21 mouse cellular contexts compared by ENCODE assay signal in the genomic region with DNA sequence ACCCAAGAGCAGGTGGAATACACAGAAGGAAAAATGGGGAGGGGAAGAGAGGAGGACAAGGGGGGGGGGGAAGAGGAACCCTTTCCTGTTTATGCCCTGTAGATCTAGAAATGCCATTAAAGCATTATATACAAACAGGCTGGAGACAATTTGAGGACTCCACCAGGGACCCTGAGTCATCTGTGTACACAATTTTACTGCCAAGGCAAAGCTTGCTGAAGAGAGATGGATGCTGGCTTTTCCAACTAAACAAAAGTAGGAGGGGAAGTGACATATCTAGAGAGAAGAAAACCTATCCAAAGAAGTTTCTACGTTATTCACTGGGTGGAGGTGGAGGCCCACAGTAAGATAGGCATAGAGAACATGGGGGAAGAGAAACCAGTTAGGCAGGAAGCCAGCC. TPM values are rescaled to one million over a fixed set of nuclear protein-coding genes. Genes with fewer than 3 reads are reported as not detected.
DNase-seq lines count a peak whose midpoint lies in the region; ATAC-seq and TF ChIP-seq lines count a peak whose summit lies in the region.
"Had no signal": no experiment of that assay in that cellular context is flagged by ENCODE, and none has a peak within 500 bp of the region (broad histone marks: within the 10 kb centered on the region; RNA-seq: fewer than 3 reads in every experiment).

No protein-coding gene starts in this region.

- TF ChIP-seq RAD21 in CH12.LX (IDR thresholded peaks at IDR 0.05; ENCODE audit: low read depth, low read length): no peak

- no peak overlapping the region for H3K4me2 ChIP-seq in kidney, embryonic 16.5 days (replicated peaks; ENCODE audit: low read depth, low read length)
- H3K4me2 ChIP-seq in CH12.LX (ENCODE audit: insufficient read depth, low read depth, poor library complexity, severe bottlenecking): peak overlapping the region; percentile 8; the same call in 1 of the 2 replicates
- H3K4me2 ChIP-seq in liver, embryonic 16.5 days (ENCODE audit: low read depth, low read length): no peak overlapping the region
- H3K4me2 ChIP-seq: forebrain, embryonic 12.5 days; neural tube, embryonic 12.5 days had no signal

- DNase-seq in kidney, adult 2 months: no peak
- peak; percentile 70 for DNase-seq in 3T3-L1 (ENCODE audit: low read depth, low spot score)
- no peak for DNase-seq in CH12.LX (ENCODE audit: extremely low read depth)
- no peak for DNase-seq in yolk sac, embryonic 10.5 days (ENCODE audit: low spot score)
- DNase-seq: cerebellum, adult 11-12 months; gastrocnemius, postnatal 10 days; kidney, postnatal 25 days; layer of hippocampus, adult 9-11 months; right cerebral cortex, postnatal 14 days; thymus, adult 2 months had no signal

- 40% methylated on average over 1 of the region's 1 CpGs for WGBS in kidney, adult 2 months
- 40% methylated on average over 1 of the region's 1 CpGs for WGBS in kidney, embryonic 16.5 days
- WGBS in liver, embryonic 16.5 days (ENCODE audit: insufficient replicate concordance): 10% methylated on average over 1 of the region's 1 CpGs

- no peaks in the 10 kb centered on the region for H3K27me3 ChIP-seq in kidney, adult 2 months (replicated peaks; ENCODE audit: control insufficient read depth, insufficient read depth, low read length)
- no peaks in the 10 kb centered on the region for H3K27me3 ChIP-seq in kidney, embryonic 16.5 days (ENCODE audit: insufficient read depth, low read length)
- no peaks in the 10 kb centered on the region for H3K27me3 ChIP-seq in CH12.LX (replicated peaks)
- no peaks in the 10 kb centered on the region for H3K27me3 ChIP-seq in liver, embryonic 16.5 days (ENCODE audit: control insufficient read depth, insufficient read depth, low read depth, low read length)
- H3K27me3 ChIP-seq: forebrain, embryonic 12.5 days; megakaryocyte, embryonic 14.5 days; neural tube, embryonic 12.5 days had no signal

- H3K9ac ChIP-seq in kidney, embryonic 16.5 days (replicated peaks; ENCODE audit: low read length): no peak overlapping the region
- H3K9ac ChIP-seq in CH12.LX (ENCODE audit: insufficient read depth, low read depth): peak overlapping the region; percentile 13; the same call in 1 of the 2 replicates
- H3K9ac ChIP-seq in liver, embryonic 16.5 days (ENCODE audit: low read depth, low read length): no peak overlapping the region
- H3K9ac ChIP-seq: forebrain, embryonic 12.5 days; neural tube, embryonic 12.5 days had no signal

- no peak overlapping the region for H3K4me3 ChIP-seq in kidney, adult 2 months (ENCODE audit: insufficient read depth, low read depth, low read length)
- no peak overlapping the region for H3K4me3 ChIP-seq in kidney, embryonic 16.5 days (ENCODE audit: low read length)
- H3K4me3 ChIP-seq in CH12.LX (replicated peaks in 1 of 3; ENCODE audit: low read depth in 2 of 3, low read length in 2 of 3, poor library complexity in 1 of 3): no peak overlapping the region
- H3K4me3 ChIP-seq in liver, embryonic 16.5 days (ENCODE audit: low read depth, low read length): no peak overlapping the region
- H3K4me3 ChIP-seq: forebrain, embryonic 12.5 days; megakaryocyte, embryonic 14.5 days; neural tube, embryonic 12.5 days had no signal

- H3K79me2 ChIP-seq in CH12.LX (replicated peaks; ENCODE audit: control insufficient read depth, extremely low read depth, insufficient read depth, poor library complexity, severe bottlenecking): no peaks in the 10 kb centered on the region

- no peaks in the 10 kb centered on the region for H3K9me3 ChIP-seq in kidney, embryonic 16.5 days (ENCODE audit: low read length)
- no peaks in the 10 kb centered on the region for H3K9me3 ChIP-seq in CH12.LX (replicated peaks; ENCODE audit: low read length)
- H3K9me3 ChIP-seq in liver, embryonic 16.5 days (replicated peaks; ENCODE audit: control insufficient read depth, low read length): no peaks in the 10 kb centered on the region
- H3K9me3 ChIP-seq: forebrain, embryonic 12.5 days; neural tube, embryonic 12.5 days had no signal

- no peak for TF ChIP-seq POLR2A in kidney, adult 2 months (IDR thresholded peaks at IDR 0.05; ENCODE audit: low read depth, low read length)
- TF ChIP-seq POLR2A in CH12.LX (IDR thresholded peaks at IDR 0.05; ENCODE audit: low read depth, low read length): no peak

- TF ChIP-seq CTCF in kidney, adult 2 months (conservative IDR thresholded peaks at IDR 0.05; ENCODE audit: insufficient read depth, insufficient read length, low read depth, low read length): no peak
- no peak for TF ChIP-seq CTCF in CH12.LX (conservative IDR thresholded peaks at IDR 0.05 in 1 of 2, IDR thresholded peaks at IDR 0.05 in 1 of 2; ENCODE audit: low read depth in 2 of 2, low read length in 2 of 2)

- ATAC-seq in kidney, embryonic 16.5 days (ENCODE audit: low FRiP score, low TSS enrichment): no peak
- ATAC-seq in liver, embryonic 16.5 days (ENCODE audit: low read depth): no peak
- ATAC-seq in activated CD4-positive, CD25-positive, alpha-beta regulatory T cell, adult 4 months: no peak

- no peak for TF ChIP-seq EP300 in CH12.LX (IDR thresholded peaks at IDR 0.05; ENCODE audit: low read length)

- H3K36me3 ChIP-seq in kidney, adult 2 months (ENCODE audit: control insufficient read depth, insufficient read depth, low read length): peaks cover 13% of the 10 kb centered on the region
- H3K36me3 ChIP-seq in kidney, embryonic 16.5 days (ENCODE audit: insufficient read depth, low read length): peaks cover 30% of the 10 kb centered on the region
- peaks cover under 1 to 29% of the 10 kb centered on the region in 2 experiments for H3K36me3 ChIP-seq in CH12.LX (replicated peaks in 1 of 2; ENCODE audit: control insufficient read depth in 1 of 2, insufficient read depth in 1 of 2, low read length in 1 of 2)
- peaks cover 2% of the 10 kb centered on the region; the same call in 1 of the 2 replicates for H3K36me3 ChIP-seq in liver, embryonic 16.5 days (ENCODE audit: control insufficient read depth, insufficient read depth)

- in situ Hi-C loops in CH12.LX (cut with MboI; ENCODE audit: low pct_ligation_motif_present, low pct_unique_long_range_greater_than_20kb, low sequenced_read_pairs): no loop called here

- peak overlapping the region; percentile 23; the same call in 1 of the 2 replicates for H3K27ac ChIP-seq in kidney, adult 2 months (ENCODE audit: insufficient read depth, low read depth, low read length)
- H3K27ac ChIP-seq in kidney, embryonic 16.5 days (ENCODE audit: low read length): no peak overlapping the region
- no peak overlapping the region for H3K27ac ChIP-seq in CH12.LX (ENCODE audit: insufficient read depth, low read depth)
- peak overlapping the region; percentile 45 for H3K27ac ChIP-seq in liver, embryonic 16.5 days (ENCODE audit: low read length)
- H3K27ac ChIP-seq: forebrain, embryonic 12.5 days; neural tube, embryonic 12.5 days had no signal

- dilution Hi-C loops in CH12.LX (cut with MboI; ENCODE audit: extremely low pct_ligation_motif_present, extremely low pct_unique_long_range_greater_than_20kb, low sequenced_read_pairs): no loop called here

- peaks cover 4% of the 10 kb centered on the region for H3K4me1 ChIP-seq in kidney, adult 2 months (ENCODE audit: control insufficient read depth, insufficient read depth, low read length)
- H3K4me1 ChIP-seq in kidney, embryonic 16.5 days (ENCODE audit: insufficient read depth, low read length): 0 out of 2 replicates have a peak, but pooled peaks cover 5% of the 10 kb centered on the region
- peaks cover 16 to 68% of the 10 kb centered on the region in 2 experiments for H3K4me1 ChIP-seq in CH12.LX (ENCODE audit: control insufficient read depth in 1 of 2, insufficient read depth in 2 of 2)
- H3K4me1 ChIP-seq in liver, embryonic 16.5 days (ENCODE audit: control insufficient read depth, low read depth, low read length): peaks cover 8% of the 10 kb centered on the region
- H3K4me1 ChIP-seq: forebrain, embryonic 12.5 days; neural tube, embryonic 12.5 days had no signal

TF ChIP-seq in CH12.LX, 34 proteins besides CTCF, POLR2A, EP300 and RAD21 (continues in another document):
- 0 out of 2 replicates have a peak, but pooled peaks have one; percentile 30 for TF ChIP-seq IRF4 (IDR thresholded peaks at IDR 0.05; ENCODE audit: low read depth, low read length)

RNA-seq across cellular contexts. Expression of a gene that starts 10.5 kb away (rescaled TPM):
- 509 and 544 TPM in 2 replicates for polyA plus RNA-seq in kidney, adult 2 months (2012; rRNA removed)
- 194 and 227 TPM in 2 replicates for polyA plus RNA-seq in kidney, embryonic 16.5 days (2015; fragmentation: Nextera tagmentation; extraction: Ambion mirVana)
- total RNA-seq in CH12.LX (2012; rRNA removed): 24.9 and 27.2 TPM in 2 replicates
- total RNA-seq in CH12.LX (2014; rRNA removed): 30.0 and 34.6 TPM in 2 replicates
- polyA plus RNA-seq in CH12.LX (2012; ENCODE audit: insufficient read length, low read depth): 49.8 and 58.0 TPM in 2 replicates
- polyA plus RNA-seq in liver, embryonic 16.5 days (2015; fragmentation: Nextera tagmentation; extraction: Ambion mirVana): 138 and 147 TPM in 2 replicates
- polyA plus RNA-seq in activated CD4-positive, CD25-positive, alpha-beta regulatory T cell, adult 4 months (2017; shearing (Covaris generic)): 10 to 100 TPM; 14.5 to 16.2 TPM

RNA-seq across cellular contexts. Expression of a gene that starts 11.1 kb away (rescaled TPM):
- polyA plus RNA-seq in kidney, adult 2 months (2012; rRNA removed): 1,386 and 1,411 TPM in 2 replicates
- polyA plus RNA-seq in kidney, embryonic 16.5 days (2015; fragmentation: Nextera tagmentation; extraction: Ambion mirVana): 479 and 496 TPM in 2 replicates
- total RNA-seq in CH12.LX (2012; rRNA removed) (39.4 and 43.3 TPM in 2 replicates), CH12.LX (2014; rRNA removed) (82.2 and 89.8 TPM in 2 replicates)
- 159 and 162 TPM in 2 replicates for polyA plus RNA-seq in CH12.LX (2012; ENCODE audit: insufficient read length, low read depth)
- polyA plus RNA-seq in liver, embryonic 16.5 days (2015; fragmentation: Nextera tagmentation; extraction: Ambion mirVana): 207 and 215 TPM in 2 replicates
- 10 to 100 TPM; 19.4 to 29.2 TPM for polyA plus RNA-seq in activated CD4-positive, CD25-positive, alpha-beta regulatory T cell, adult 4 months (2017; shearing (Covaris generic))

RNA-seq across cellular contexts. Expression of a gene that starts 42.5 kb away (rescaled TPM):
- 7.3 and 7.7 TPM in 2 replicates for polyA plus RNA-seq in kidney, adult 2 months (2012; rRNA removed)
- polyA plus RNA-seq in kidney, embryonic 16.5 days (2015; fragmentation: Nextera tagmentation; extraction: Ambion mirVana): 4.7 and 6.0 TPM in 2 replicates
- total RNA-seq in CH12.LX (2012; rRNA removed): 0.13 TPM in 1 of 2 replicates, not detected in the other
- 0.19 and 0.24 TPM in 2 replicates for total RNA-seq in CH12.LX (2014; rRNA removed)
- polyA plus RNA-seq in CH12.LX (2012; ENCODE audit: insufficient read length, low read depth): 0.15 and 0.21 TPM in 2 replicates
- 0.20 TPM in 1 of 2 replicates, not detected in the other for polyA plus RNA-seq in liver, embryonic 16.5 days (2015; fragmentation: Nextera tagmentation; extraction: Ambion mirVana)
- polyA plus RNA-seq in activated CD4-positive, CD25-positive, alpha-beta regulatory T cell, adult 4 months (2017; shearing (Covaris generic)): not detected
- total RNA-seq: gastrocnemius, postnatal 10 days; heart, adult 8-10 months; heart, postnatal 25 days; left cerebral cortex, postnatal 10 days had no signal
- polyA plus RNA-seq: forebrain, embryonic 12.5 days had no signal

RNA-seq across cellular contexts. Expression of a gene that starts 59.6 kb away (rescaled TPM):
- 3.1 and 10.6 TPM in 2 replicates for polyA plus RNA-seq in kidney, adult 2 months (2012; rRNA removed)
- polyA plus RNA-seq in kidney, embryonic 16.5 days (2015; fragmentation: Nextera tagmentation; extraction: Ambion mirVana): 0.19 TPM in 1 of 2 replicates, not detected in the other
- total RNA-seq in CH12.LX (2012; rRNA removed) (25.9 and 28.2 TPM in 2 replicates), CH12.LX (2014; rRNA removed) (10.8 and 11.6 TPM in 2 replicates)
- polyA plus RNA-seq in CH12.LX (2012; ENCODE audit: insufficient read length, low read depth): 16.8 and 17.7 TPM in 2 replicates
- 0.20 and 0.37 TPM in 2 replicates for polyA plus RNA-seq in liver, embryonic 16.5 days (2015; fragmentation: Nextera tagmentation; extraction: Ambion mirVana)
- polyA plus RNA-seq in activated CD4-positive, CD25-positive, alpha-beta regulatory T cell, adult 4 months (2017; shearing (Covaris generic)): 1,000 to 10,000 TPM; 1,102 to 1,198 TPM
- total RNA-seq: left cerebral cortex, postnatal 10 days had no signal
- polyA plus RNA-seq: embryonic facial prominence, embryonic 14.5 days; forebrain, embryonic 12.5 days; limb, embryonic 14.5 days; neural tube, embryonic 12.5 days had no signal

Comparison
In these comparisons a context has a peak if more than half of its experiments do, and no peak if none do; other contexts are left out.
1. H3K27ac ChIP-seq: peak in kidney, adult 2 months (single experiment) and liver, embryonic 16.5 days (single experiment); none in kidney, embryonic 16.5 days (single experiment) and CH12.LX (single experiment).